Mouse (Mus musculus): ENCODE results near the gene Pde7b.
A peak's percentile ranks its signal among the peaks of the same experiment; 100 is the strongest.

Gene Pde7b

GRCm38 (mm10) chr10:20722651-20723520 lies 2.0 kb downstream of the Pde7b start:
- DNase-seq (ENCODE audit: low spot score in 2 of 2): no peak

GRCm38 (mm10) chr10:20719201-20719600 lies 5.7 kb downstream of the Pde7b start:
- no peak for DNase-seq (ENCODE audit: low spot score in 2 of 2)

- DNase-seq (ENCODE audit: low spot score in 2 of 2): no peak
These were observed 24.2 kb downstream of the Pde7b start for GRCm38 (mm10) chr10:20700633-20701032.

GRCm38 (mm10) chr10:20699874-20700273 lies 25.0 kb downstream of the Pde7b start:
- DNase-seq (ENCODE audit: low spot score in 2 of 2): no peak

- no peak for DNase-seq (ENCODE audit: low spot score in 2 of 2)
These were observed 29.2 kb downstream of the Pde7b start for GRCm38 (mm10) chr10:20695637-20696036.

- no peak for DNase-seq (ENCODE audit: low spot score in 2 of 2)
These were observed 34.9 kb downstream of the Pde7b start for GRCm38 (mm10) chr10:20690002-20690401.

GRCm38 (mm10) chr10:20684151-20684550 lies 40.7 kb downstream of the Pde7b start:
- DNase-seq (ENCODE audit: low spot score in 2 of 2): no peak

- no peak for DNase-seq (ENCODE audit: low spot score in 2 of 2)
These were observed 43.9 kb downstream of the Pde7b start for GRCm38 (mm10) chr10:20680986-20681385.

GRCm38 (mm10) chr10:20675321-20675720 lies 49.6 kb downstream of the Pde7b start:
- DNase-seq (ENCODE audit: low spot score in 2 of 2): no peak

- DNase-seq (ENCODE audit: low spot score in 2 of 2): peak in 1 of 2 experiments; percentile 63
These were observed 51.1 kb downstream of the Pde7b start for GRCm38 (mm10) chr10:20673798-20674197.

- DNase-seq (ENCODE audit: low spot score in 2 of 2): no peak
These were observed 52.3 kb downstream of the Pde7b start for GRCm38 (mm10) chr10:20672591-20672990.

- no peak for DNase-seq (ENCODE audit: low spot score in 2 of 2)
These were observed 53.3 kb downstream of the Pde7b start for GRCm38 (mm10) chr10:20671621-20672020.

- DNase-seq (ENCODE audit: low spot score in 2 of 2): no peak
These were observed 54.3 kb downstream of the Pde7b start for GRCm38 (mm10) chr10:20670541-20670940.

GRCm38 (mm10) chr10:20669467-20669866 lies 55.4 kb downstream of the Pde7b start:
- DNase-seq (ENCODE audit: low spot score in 2 of 2): no peak

- no peak for DNase-seq (ENCODE audit: low spot score in 2 of 2)
These were observed 56.3 kb downstream of the Pde7b start for GRCm38 (mm10) chr10:20668577-20668976.

- no peak for DNase-seq (ENCODE audit: low spot score in 2 of 2)
These were observed 58.2 kb downstream of the Pde7b start for GRCm38 (mm10) chr10:20666655-20667054.

GRCm38 (mm10) chr10:20662951-20663350 lies 61.9 kb downstream of the Pde7b start:
- no peak for DNase-seq (ENCODE audit: low spot score in 2 of 2)

- DNase-seq (ENCODE audit: low spot score in 2 of 2): no peak
These were observed 63.2 kb downstream of the Pde7b start for GRCm38 (mm10) chr10:20661684-20662083.

GRCm38 (mm10) chr10:20659718-20660117 lies 65.2 kb downstream of the Pde7b start:
- DNase-seq (ENCODE audit: low spot score in 2 of 2): no peak

- DNase-seq (ENCODE audit: low spot score in 2 of 2): no peak
These were observed 65.6 kb downstream of the Pde7b start for GRCm38 (mm10) chr10:20659268-20659667.

GRCm38 (mm10) chr10:20658716-20659115 lies 66.2 kb downstream of the Pde7b start:
- DNase-seq (ENCODE audit: low spot score in 2 of 2): no peak

- no peak for DNase-seq (ENCODE audit: low spot score in 2 of 2)
These were observed 67.4 kb downstream of the Pde7b start for GRCm38 (mm10) chr10:20657316-20658081.

GRCm38 (mm10) chr10:20654590-20654989 lies 70.3 kb downstream of the Pde7b start:
- no peak for DNase-seq (ENCODE audit: low spot score in 2 of 2)

Data from frontal cortex, postnatal 25 days (tissue).